Mouse (Mus musculus) neural tube, embryonic 15.5 days (tissue): ENCODE results near the gene Tmem121b. TPM values are rescaled to one million over a fixed set of nuclear protein-coding genes. Genes with fewer than 3 reads are reported as not detected.

Experiments used
- ATAC-seq: fragments of 200-750 bp; cut with Nextera tagmentation; 2 replicates; pipeline ENCODE4 v1.8.0; 2017; ENCODE audit warnings: mild to moderate bottlenecking, moderate TSS enrichment, moderate library complexity; ENCODE audit not compliant: low FRiP score
- H3K27ac ChIP-seq: fragments of 300-500 bp; sonication (generic); replicated peaks from 2 replicates; pipeline ENCODE4 v1.5.1; 2015; ENCODE audit warnings: mild to moderate bottlenecking, inconsistent platforms
- H3K27me3 ChIP-seq: fragments of 300-500 bp; sonication (generic); replicated peaks from 2 replicates; pipeline ENCODE4 v1.6.1; 2015; ENCODE audit warnings: inconsistent platforms
- H3K36me3 ChIP-seq: fragments of 300-500 bp; sonication (generic); 2 replicates; pipeline ENCODE4 v1.6.1; 2015; ENCODE audit warnings: inconsistent platforms
- H3K4me1 ChIP-seq: fragments of 300-500 bp; sonication (generic); 2 replicates; pipeline ENCODE4 v1.6.1; 2015; ENCODE audit warnings: inconsistent platforms
- H3K4me2 ChIP-seq: fragments of 300-500 bp; sonication (generic); 2 replicates; pipeline ENCODE4 v1.6.1; 2015; ENCODE audit warnings: inconsistent platforms, mild to moderate bottlenecking, moderate library complexity
- H3K4me3 ChIP-seq: fragments of 300-500 bp; sonication (generic); replicated peaks from 2 replicates; pipeline ENCODE4 v1.5.1; 2015; ENCODE audit warnings: mild to moderate bottlenecking, inconsistent platforms
- H3K9ac ChIP-seq: fragments of 300-500 bp; sonication (generic); replicated peaks from 2 replicates; pipeline ENCODE4 v1.6.1; 2015; ENCODE audit warnings: mild to moderate bottlenecking, inconsistent platforms
- H3K9me3 ChIP-seq: fragments of 300-500 bp; sonication (generic); replicated peaks from 2 replicates; pipeline ENCODE4 v1.6.1; 2016; ENCODE audit warnings: inconsistent platforms
- WGBS: fragments of 180-500 bp; shearing (Covaris S2); methylation state at CpG from one replicate; pipeline ENCODE4 v1.1.7; 2015; ENCODE audit warnings: mixed read lengths; 5-methylcytosine and 5-hydroxymethylcytosine counted together
- polyA plus RNA-seq: library from polyadenylated mRNA; unstranded; fragments of >200 nt; fragmentation: Nextera tagmentation; extraction: Ambion mirVana; gene quantifications from 2 replicates; pipeline ENCODE4 v1.2.1, GENCODE M21; 2015

Tmem121b gene
- polyA plus RNA-seq, 1 experiment from 2014 or later: 2.3 TPM

DNA sequence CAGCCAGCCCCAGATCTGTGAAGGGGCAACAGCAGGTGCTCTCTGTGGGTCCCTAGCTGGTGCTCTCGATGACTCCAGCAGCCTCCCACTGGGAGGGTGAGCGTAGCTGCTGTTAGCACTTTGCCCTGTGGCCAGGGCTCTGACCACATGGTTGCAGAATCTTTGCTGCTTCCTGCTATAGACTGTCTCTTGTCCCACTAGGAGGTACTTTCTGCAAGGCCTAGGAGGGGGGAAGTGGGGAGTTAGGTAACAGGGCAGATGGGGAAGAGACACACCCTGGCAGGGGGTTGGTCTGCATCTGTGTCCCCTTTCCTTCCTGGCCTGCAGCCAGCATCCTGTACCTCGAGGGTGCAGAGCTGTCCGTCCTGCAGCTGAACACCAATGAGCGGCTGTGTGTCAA, 20.2 kb downstream of the Tmem121b start:
- Histone ChIP-seq H3K4me2 (peak overlapping the region; percentile 30; the same call in 1 of the 2 replicates), H3K9me3 (no peaks in the 10 kb centered on the region), H3K9ac (no peak overlapping the region), H3K4me3 (no peak overlapping the region), H3K36me3 (no peaks in the 10 kb centered on the region), H3K27ac (0 out of 2 replicates have a peak overlapping the region, but pooled peaks have one; percentile 69), H3K27me3 (no peaks in the 10 kb centered on the region), H3K4me1 (peaks cover 27% of the 10 kb centered on the region)
- 17% methylated on average over 5 of the region's 5 CpGs for WGBS
- no peak for ATAC-seq

DNA sequence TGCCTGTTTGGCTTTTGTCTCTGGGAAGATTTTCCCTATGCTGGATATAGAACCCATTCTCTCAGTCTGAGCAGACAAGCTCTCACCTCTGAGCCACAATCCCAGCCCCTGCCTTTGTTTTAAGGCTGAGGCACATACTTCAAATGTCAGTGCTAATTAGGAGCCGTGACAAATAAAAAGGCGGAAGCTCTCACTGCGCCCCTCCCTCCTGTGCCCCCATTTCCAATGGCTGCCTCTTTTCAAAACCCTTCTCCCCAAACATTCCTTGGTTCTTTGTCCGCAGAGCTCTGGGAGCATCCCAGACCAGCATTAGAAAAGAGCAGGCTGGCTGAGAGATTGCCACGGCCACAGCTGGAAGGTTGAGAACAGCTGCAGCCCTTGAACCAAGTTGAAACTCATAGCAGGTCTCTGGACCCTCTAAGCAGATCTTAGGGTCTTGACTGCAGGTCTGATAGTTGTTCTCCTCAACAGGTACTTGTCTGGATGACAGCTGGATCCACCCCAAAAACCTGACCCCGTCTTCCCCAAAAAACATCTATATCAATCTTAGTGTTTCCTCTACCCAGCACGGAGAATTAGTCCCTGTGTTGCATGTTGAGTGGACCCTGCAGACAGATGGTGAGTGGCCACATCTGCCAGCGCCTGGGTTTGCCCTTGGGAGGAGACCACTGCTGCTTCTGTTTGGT, 21.0 kb downstream of the Tmem121b start:
- peak; percentile 42 for ATAC-seq
- Histone ChIP-seq H3K9me3 (no peaks in the 10 kb centered on the region), H3K9ac (no peak overlapping the region), H3K4me2 (peak overlapping the region; percentile 27; the same call in 1 of the 2 replicates), H3K4me3 (no peak overlapping the region), H3K4me1 (peaks cover 27% of the 10 kb centered on the region), H3K27ac (peak overlapping the region; percentile 69), H3K36me3 (no peaks in the 10 kb centered on the region), H3K27me3 (no peaks in the 10 kb centered on the region)
- WGBS: 10% methylated on average over 8 of the region's 8 CpGs

DNA sequence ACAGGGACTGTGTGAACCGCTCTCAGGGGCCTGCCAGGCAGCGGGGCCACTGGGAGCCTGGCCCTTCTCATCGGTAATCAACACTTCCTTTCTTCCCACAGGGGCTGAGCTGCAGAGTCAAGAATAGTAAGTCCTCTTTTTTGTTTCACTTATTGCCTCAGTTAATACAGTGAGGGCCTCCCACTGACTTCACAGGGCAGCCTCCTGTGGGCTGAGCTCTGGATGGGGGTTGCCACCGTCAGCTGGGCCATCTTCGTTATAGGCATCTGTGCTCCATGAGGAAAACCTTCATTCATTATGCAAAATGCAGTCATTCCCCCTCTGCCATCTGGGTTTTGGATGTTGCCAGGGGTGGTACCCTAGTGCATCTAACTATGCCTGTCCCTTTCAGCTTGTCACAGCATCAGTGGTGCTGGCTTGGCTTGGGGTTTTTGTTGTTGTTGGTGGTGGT, 21.6 kb downstream of the Tmem121b start:
- Histone ChIP-seq H3K27ac (peak overlapping the region; percentile 69), H3K9me3 (no peaks in the 10 kb centered on the region), H3K4me2 (peak overlapping the region; percentile 27; the same call in 1 of the 2 replicates), H3K36me3 (no peaks in the 10 kb centered on the region), H3K4me3 (no peak overlapping the region), H3K27me3 (no peaks in the 10 kb centered on the region), H3K9ac (no peak overlapping the region), H3K4me1 (peaks cover 27% of the 10 kb centered on the region)
- ATAC-seq: peak; percentile 66
- 2% methylated on average over 5 of the region's 5 CpGs for WGBS

DNA sequence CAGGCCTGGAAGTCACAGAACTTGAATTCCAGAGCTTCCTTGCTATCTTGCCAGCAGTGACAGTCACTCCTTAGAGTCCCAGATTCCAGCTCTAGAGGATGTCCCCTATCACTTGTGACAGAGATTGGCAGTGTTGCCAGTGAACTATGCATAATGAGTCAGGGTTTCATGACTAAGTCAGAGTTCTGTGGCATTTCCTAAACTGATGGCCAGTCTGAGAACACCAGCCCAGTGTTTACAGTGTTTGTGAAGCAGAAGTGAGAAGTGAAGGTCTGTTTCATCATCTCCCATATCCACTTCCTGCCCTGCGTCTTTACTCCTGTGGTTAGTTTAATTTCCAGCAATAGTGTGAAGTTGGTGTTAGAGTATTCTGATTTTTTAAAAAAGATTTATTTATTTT, 22.9 kb downstream of the Tmem121b start:
- Histone ChIP-seq H3K4me1 (peaks cover 27% of the 10 kb centered on the region), H3K4me2 (no peak overlapping the region), H3K9me3 (no peaks in the 10 kb centered on the region), H3K4me3 (no peak overlapping the region), H3K27me3 (no peaks in the 10 kb centered on the region), H3K27ac (no peak overlapping the region), H3K36me3 (no peaks in the 10 kb centered on the region), H3K9ac (no peak overlapping the region)
- ATAC-seq: no peak
- WGBS: 93% methylated on average over 1 of the region's 1 CpGs

DNA sequence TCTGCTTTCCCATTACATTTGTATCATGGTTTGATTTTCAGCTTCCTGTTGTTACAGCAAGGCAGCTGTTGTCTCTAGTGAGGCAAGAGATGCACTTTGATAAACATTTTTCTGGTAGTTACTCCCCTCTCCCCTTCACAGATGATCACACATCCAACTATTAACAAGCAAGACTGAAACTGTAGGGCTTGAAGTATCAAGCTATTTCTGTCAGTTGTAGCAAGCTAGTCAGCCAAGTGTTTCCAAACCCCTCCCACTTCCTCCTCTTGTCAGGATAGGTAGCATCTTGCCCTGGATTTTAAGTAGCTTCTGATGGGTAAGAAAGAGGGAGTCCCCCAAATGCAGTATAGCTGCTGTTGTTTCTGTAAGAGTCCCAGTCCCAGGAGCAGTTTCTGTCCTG, 23.8 kb downstream of the Tmem121b start:
- no peak overlapping the region for H3K9ac ChIP-seq
- no peak overlapping the region for H3K27ac ChIP-seq
- no peak overlapping the region for H3K4me3 ChIP-seq
- ATAC-seq: no peak
- peaks cover 4% of the 10 kb centered on the region; the same call in 1 of the 2 replicates for H3K27me3 ChIP-seq
- H3K4me1 ChIP-seq: peaks cover 27% of the 10 kb centered on the region
- no peaks in the 10 kb centered on the region for H3K9me3 ChIP-seq
- H3K4me2 ChIP-seq: no peak overlapping the region
- H3K36me3 ChIP-seq: no peaks in the 10 kb centered on the region

DNA sequence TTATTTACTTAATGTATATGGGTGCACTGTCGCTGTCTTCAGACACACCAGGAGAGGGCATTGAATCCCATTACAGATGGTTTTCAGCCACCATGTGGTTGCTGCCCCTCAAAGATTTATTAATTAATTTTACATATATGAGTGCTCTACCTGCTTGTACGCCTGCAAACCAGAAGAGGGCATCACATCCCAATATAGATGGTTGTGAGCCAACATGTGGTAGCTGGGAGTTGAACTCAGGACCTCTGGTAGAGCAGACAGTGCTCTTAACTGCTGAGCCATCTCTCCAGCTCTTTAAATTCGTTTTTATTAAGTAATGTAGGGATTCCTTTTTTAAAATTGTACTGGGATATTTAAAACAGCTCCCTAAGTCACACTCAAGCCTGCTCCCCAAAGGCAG, 24.3 kb downstream of the Tmem121b start:
- no peak overlapping the region for H3K27ac ChIP-seq
- H3K9ac ChIP-seq: no peak overlapping the region
- H3K4me1 ChIP-seq: peaks cover 26% of the 10 kb centered on the region
- no peaks in the 10 kb centered on the region for H3K36me3 ChIP-seq
- ATAC-seq: no peak
- peaks cover 9% of the 10 kb centered on the region; the same call in 1 of the 2 replicates for H3K27me3 ChIP-seq
- no peak overlapping the region for H3K4me2 ChIP-seq
- WGBS: 78% methylated on average over 3 of the region's 3 CpGs
- H3K9me3 ChIP-seq: no peaks in the 10 kb centered on the region
- no peak overlapping the region for H3K4me3 ChIP-seq

DNA sequence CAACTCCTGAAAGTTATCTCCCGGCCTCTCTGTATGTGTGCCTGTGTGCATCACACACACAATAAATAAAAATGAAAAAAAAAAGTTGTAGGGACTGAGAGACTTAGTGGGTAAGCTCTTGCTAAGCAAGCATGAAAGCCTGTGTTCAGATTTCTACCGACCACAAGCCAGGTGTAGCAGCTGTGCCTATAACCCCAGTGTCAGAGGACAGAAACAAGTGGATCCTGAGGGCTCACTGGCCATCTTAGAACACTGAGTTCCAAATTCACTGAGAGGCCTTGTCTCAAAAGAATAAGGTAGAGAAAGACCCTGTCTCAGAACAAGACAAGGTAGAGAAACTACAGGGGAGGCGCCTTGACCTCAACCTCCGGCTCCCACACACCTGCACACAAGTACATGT, 25.3 kb downstream of the Tmem121b start:
- no peak overlapping the region for H3K27ac ChIP-seq
- no peak overlapping the region for H3K9ac ChIP-seq
- 95% methylated on average over 4 of the region's 4 CpGs for WGBS
- H3K4me3 ChIP-seq: no peak overlapping the region
- no peak overlapping the region for H3K4me2 ChIP-seq
- peaks cover 26% of the 10 kb centered on the region for H3K4me1 ChIP-seq
- H3K9me3 ChIP-seq: no peaks in the 10 kb centered on the region
- H3K36me3 ChIP-seq: no peaks in the 10 kb centered on the region
- H3K27me3 ChIP-seq: peaks cover 14% of the 10 kb centered on the region; the same call in 1 of the 2 replicates
- ATAC-seq: no peak

DNA sequence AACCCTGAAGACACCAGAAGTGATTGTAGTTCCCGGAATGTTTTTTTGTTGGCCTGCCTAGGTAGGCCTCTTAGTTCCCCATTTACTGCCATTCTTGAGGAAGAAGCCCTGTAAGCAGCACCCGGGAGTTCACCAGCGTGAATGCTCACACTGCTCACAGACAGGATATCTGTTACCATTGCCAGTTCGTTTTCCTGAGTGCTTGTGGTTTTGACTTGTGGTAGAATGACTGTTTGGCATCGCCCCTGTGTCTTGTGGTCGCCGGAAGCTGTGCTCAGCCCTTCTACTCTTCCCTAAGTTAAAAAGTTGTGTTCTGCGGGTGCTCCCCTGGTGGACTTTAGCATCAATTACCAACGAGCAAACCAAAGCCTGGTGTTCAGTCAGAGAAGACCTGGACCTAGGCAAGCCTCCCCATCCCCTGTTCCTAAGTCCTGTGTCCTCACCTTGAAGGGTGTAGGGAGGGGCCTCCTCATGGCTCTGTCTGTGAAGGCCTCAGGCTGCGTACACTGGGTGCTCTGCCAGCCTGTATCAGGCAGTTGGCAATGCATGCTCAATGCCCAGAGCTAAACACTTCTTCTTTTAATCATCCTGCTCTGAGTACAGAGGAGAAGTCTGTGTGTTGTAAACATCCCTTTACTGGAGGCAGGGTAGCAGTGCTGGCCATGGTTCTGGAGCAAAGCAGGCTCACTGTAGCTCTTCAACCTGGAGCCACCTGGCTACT, 26.8 kb downstream of the Tmem121b start:
- H3K36me3 ChIP-seq: no peaks in the 10 kb centered on the region
- ATAC-seq: no peak
- H3K4me1 ChIP-seq: peaks cover 18% of the 10 kb centered on the region
- H3K27ac ChIP-seq: no peak overlapping the region
- H3K27me3 ChIP-seq: peaks cover 20% of the 10 kb centered on the region
- no peak overlapping the region for H3K4me2 ChIP-seq
- H3K9me3 ChIP-seq: no peaks in the 10 kb centered on the region
- WGBS: 79% methylated on average over 10 of the region's 10 CpGs
- H3K9ac ChIP-seq: no peak overlapping the region
- H3K4me3 ChIP-seq: no peak overlapping the region

DNA sequence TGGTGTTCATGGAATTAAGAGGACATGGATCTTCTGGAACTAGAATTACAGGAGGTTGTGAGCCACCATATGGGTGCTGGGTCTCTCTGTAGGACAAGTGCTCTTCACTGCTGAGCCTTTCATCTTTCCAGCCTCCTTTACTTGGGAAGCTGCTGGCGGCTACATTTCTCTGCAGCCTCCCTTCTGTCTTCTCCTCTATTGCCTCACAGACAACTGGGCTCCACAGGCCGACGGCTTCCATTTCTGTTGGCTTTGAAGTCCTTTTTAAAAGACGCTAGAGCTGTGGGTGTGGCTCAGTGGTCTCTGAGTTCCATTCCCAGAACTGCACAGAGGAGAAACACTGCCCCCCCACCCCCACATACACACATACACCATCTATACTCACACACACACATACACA, 28.2 kb downstream of the Tmem121b start:
- Histone ChIP-seq H3K9ac (no peak overlapping the region), H3K4me3 (no peak overlapping the region), H3K27me3 (peaks cover 28% of the 10 kb centered on the region), H3K4me1 (peaks cover 16% of the 10 kb centered on the region), H3K27ac (no peak overlapping the region), H3K4me2 (no peak overlapping the region), H3K36me3 (no peaks in the 10 kb centered on the region), H3K9me3 (no peaks in the 10 kb centered on the region)
- 33% methylated on average over 4 of the region's 4 CpGs for WGBS
- no peak for ATAC-seq

DNA sequence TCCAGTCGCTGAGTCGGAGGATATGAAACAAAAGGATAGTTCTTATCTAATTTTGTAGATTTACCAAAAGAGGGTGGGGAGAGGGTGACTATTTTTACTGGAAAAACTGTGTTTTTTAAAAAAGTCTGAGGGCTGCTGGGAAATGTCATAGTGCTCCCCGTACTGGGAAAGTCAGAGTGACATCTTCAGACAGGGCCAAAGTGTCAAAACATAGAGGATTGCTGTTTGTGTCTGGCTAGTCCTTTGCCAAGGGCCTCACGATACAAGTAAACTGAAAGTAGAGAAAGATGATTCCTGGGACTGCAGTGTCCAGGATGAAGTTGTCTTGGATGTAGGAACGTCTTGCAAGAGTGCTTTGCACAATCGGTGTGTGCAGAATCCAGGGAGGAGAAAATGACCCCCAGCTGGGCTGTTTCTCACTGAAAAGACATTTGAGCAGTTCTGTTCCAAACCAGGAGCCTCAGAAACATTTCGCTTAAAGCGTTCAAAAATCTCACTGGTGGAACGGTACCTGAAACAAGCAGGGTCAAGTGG, 29.1 kb downstream of the Tmem121b start:
- peak overlapping the region; percentile 49; the same call in 1 of the 2 replicates for H3K4me3 ChIP-seq
- H3K9ac ChIP-seq: no peak overlapping the region
- peak overlapping the region; percentile 70 for H3K4me2 ChIP-seq
- no peaks in the 10 kb centered on the region for H3K36me3 ChIP-seq
- no peaks in the 10 kb centered on the region for H3K9me3 ChIP-seq
- no peak for ATAC-seq
- H3K27me3 ChIP-seq: peaks cover 28% of the 10 kb centered on the region
- H3K4me1 ChIP-seq: peaks cover 16% of the 10 kb centered on the region
- H3K27ac ChIP-seq: no peak overlapping the region
- 48% methylated on average over 9 of the region's 9 CpGs for WGBS

DNA sequence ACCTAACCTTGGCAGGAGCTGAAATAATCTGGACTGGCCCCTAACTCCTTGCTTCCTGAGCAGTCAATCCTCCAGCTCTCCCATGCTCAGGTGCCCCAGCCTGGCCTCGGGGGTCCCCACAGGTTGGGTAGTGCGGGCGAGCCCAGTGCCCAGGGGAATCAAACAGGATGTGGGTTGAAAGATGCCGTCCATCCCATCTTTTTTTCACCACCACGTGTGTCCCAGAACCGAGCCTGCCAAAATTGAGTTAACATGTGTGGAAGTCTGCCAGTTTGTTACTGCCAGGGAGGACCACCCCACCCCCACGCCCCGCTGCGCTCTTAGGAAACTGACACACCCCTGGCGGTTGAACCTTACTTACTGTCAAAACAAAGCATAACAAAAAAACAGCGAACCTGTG, 29.7 kb downstream of the Tmem121b start:
- peaks cover 28% of the 10 kb centered on the region for H3K27me3 ChIP-seq
- H3K4me3 ChIP-seq: peak overlapping the region; percentile 49
- no peak overlapping the region for H3K27ac ChIP-seq
- no peaks in the 10 kb centered on the region for H3K36me3 ChIP-seq
- 0 out of 2 replicates have a peak overlapping the region, but pooled peaks have one; percentile 34 for H3K9ac ChIP-seq
- H3K4me1 ChIP-seq: peaks cover 16% of the 10 kb centered on the region
- ATAC-seq: peak; percentile 25; the same call in 1 of the 2 replicates
- H3K9me3 ChIP-seq: no peaks in the 10 kb centered on the region
- WGBS: 3% methylated on average over 11 of the region's 11 CpGs
- peak overlapping the region; percentile 70 for H3K4me2 ChIP-seq
